Mouse (Mus musculus) lung, embryonic 16.5 days (tissue): ENCODE measurements around the gene Lypd6b. TPM values are rescaled to one million over a fixed set of nuclear protein-coding genes. Genes with fewer than 3 reads are reported as not detected.

Source experiments
- ATAC-seq: fragments of 200-750 bp; cut with Nextera tagmentation; 2 replicates; pipeline ENCODE4 v1.8.0; 2017; ENCODE audit warnings: low read depth, mild to moderate bottlenecking, moderate library complexity
- H3K27ac ChIP-seq: fragments of 300-500 bp; sonication (generic); 2 replicates; pipeline ENCODE4 v1.5.1; 2014; ENCODE audit warnings: mild to moderate bottlenecking, control low read depth, low read length
- H3K27me3 ChIP-seq: fragments of 300-500 bp; sonication (generic); 2 replicates; pipeline ENCODE4 v1.6.1; 2014; ENCODE audit warnings: low read depth, low read length, mixed read lengths; ENCODE audit not compliant: control insufficient read depth, insufficient read depth
- H3K36me3 ChIP-seq: fragments of 300-500 bp; sonication (generic); 2 replicates; pipeline ENCODE4 v1.6.1; 2014; ENCODE audit warnings: low read length; ENCODE audit not compliant: control insufficient read depth, insufficient read depth
- H3K4me1 ChIP-seq: fragments of 300-500 bp; sonication (generic); replicated peaks from 2 replicates; pipeline ENCODE4 v1.6.1; 2014; ENCODE audit warnings: low read length, mixed read lengths; ENCODE audit not compliant: control insufficient read depth, insufficient read depth
- H3K4me2 ChIP-seq: fragments of 300-500 bp; sonication (generic); 2 replicates; pipeline ENCODE4 v1.6.1; 2014; ENCODE audit warnings: low read depth, low read length, control low read depth
- H3K4me3 ChIP-seq: fragments of 300-500 bp; sonication (generic); 2 replicates; pipeline ENCODE4 v1.5.1; 2014; ENCODE audit warnings: mild to moderate bottlenecking, low read length, control low read depth
- H3K9ac ChIP-seq: fragments of 300-500 bp; sonication (generic); 2 replicates; pipeline ENCODE4 v1.6.1; 2014; ENCODE audit warnings: low read length, control low read depth
- H3K9me3 ChIP-seq: fragments of 300-500 bp; sonication (generic); 2 replicates; pipeline ENCODE4 v1.6.1; 2016; ENCODE audit warnings: low read length; ENCODE audit not compliant: control insufficient read depth
- WGBS: fragments of 180-500 bp; shearing (Covaris S2); extraction: QIAGEN DNeasy Blood & Tissue Kit; methylation state at CpG from one replicate; pipeline ENCODE4 v1.1.7; 2014; 5-methylcytosine and 5-hydroxymethylcytosine counted together
- polyA plus RNA-seq: library from polyadenylated mRNA; unstranded; fragments of >200 nt; fragmentation: Nextera tagmentation; extraction: Ambion mirVana; gene quantifications from 2 replicates; pipeline ENCODE4 v1.2.1, GENCODE M21; 2015

The Lypd6b gene
- polyA plus RNA-seq, 1 experiment from 2014 or later, result 2.2 TPM

GRCm38 (mm10) chr2:49746947-49747346 is 40.5 kb upstream of the Lypd6b start:
- H3K4me1 ChIP-seq, result peaks cover 2% of the 10 kb centered on the region; the same call in 1 of the 2 replicates

GRCm38 (mm10) chr2:49747670-49748069 is 39.8 kb upstream of the Lypd6b start:
- no peak for ATAC-seq
- Histone ChIP-seq H3K9me3 (no peaks in the 10 kb centered on the region), H3K27me3 (no peaks in the 10 kb centered on the region), H3K4me3 (no peak overlapping the region), H3K4me2 (no peak overlapping the region), H3K27ac (no peak overlapping the region), H3K4me1 (peaks cover 2% of the 10 kb centered on the region; the same call in 1 of the 2 replicates), H3K36me3 (no peaks in the 10 kb centered on the region), H3K9ac (no peak overlapping the region)
- 86% methylated on average over 2 of the region's 2 CpGs for WGBS

More at GRCm38 (mm10) chr2:49746947-49747346, 40.5 kb upstream of the Lypd6b start:
- no peak overlapping the region for H3K27ac ChIP-seq
- no peak overlapping the region for H3K4me3 ChIP-seq
- no peak overlapping the region for H3K4me2 ChIP-seq
- no peak overlapping the region for H3K9ac ChIP-seq
- no peak for ATAC-seq
- H3K36me3 ChIP-seq, result no peaks in the 10 kb centered on the region
- no peaks in the 10 kb centered on the region for H3K27me3 ChIP-seq
- no peaks in the 10 kb centered on the region for H3K9me3 ChIP-seq
- WGBS, result 54% methylated on average over 7 of the region's 7 CpGs

- Histone ChIP-seq H3K4me3 (no peak overlapping the region), H3K9ac (no peak overlapping the region), H3K9me3 (no peaks in the 10 kb centered on the region), H3K36me3 (no peaks in the 10 kb centered on the region), H3K27me3 (no peaks in the 10 kb centered on the region), H3K27ac (no peak overlapping the region), H3K4me2 (no peak overlapping the region), H3K4me1 (peaks cover 2% of the 10 kb centered on the region; the same call in 1 of the 2 replicates)
- WGBS, result 70% methylated on average over 14 of the region's 14 CpGs
- ATAC-seq, result no peak
Measured at GRCm38 (mm10) chr2:49748628-49749342, 38.7 kb upstream of the Lypd6b start.

- Histone ChIP-seq H3K9me3 (no peaks in the 10 kb centered on the region), H3K4me3 (no peak overlapping the region), H3K27ac (no peak overlapping the region), H3K4me1 (peaks cover 2% of the 10 kb centered on the region; the same call in 1 of the 2 replicates), H3K36me3 (no peaks in the 10 kb centered on the region), H3K9ac (no peak overlapping the region), H3K4me2 (no peak overlapping the region), H3K27me3 (no peaks in the 10 kb centered on the region)
- WGBS, result 60% methylated on average over 11 of the region's 11 CpGs
- no peak; the same call in 1 of the 2 replicates for ATAC-seq
Measured at GRCm38 (mm10) chr2:49749730-49750576, 37.5 kb upstream of the Lypd6b start.

- Histone ChIP-seq H3K27ac (no peak overlapping the region), H3K9me3 (no peaks in the 10 kb centered on the region), H3K36me3 (no peaks in the 10 kb centered on the region), H3K4me3 (no peak overlapping the region), H3K4me2 (no peak overlapping the region), H3K27me3 (no peaks in the 10 kb centered on the region; the same call in 1 of the 2 replicates), H3K4me1 (no peaks in the 10 kb centered on the region; the same call in 1 of the 2 replicates), H3K9ac (no peak overlapping the region)
- 78% methylated on average over 10 of the region's 10 CpGs for WGBS
- ATAC-seq, result no peak
Measured at GRCm38 (mm10) chr2:49751544-49752210, 35.8 kb upstream of the Lypd6b start.

- Histone ChIP-seq H3K27me3 (no peaks in the 10 kb centered on the region; the same call in 1 of the 2 replicates), H3K4me3 (no peak overlapping the region), H3K4me2 (no peak overlapping the region), H3K36me3 (no peaks in the 10 kb centered on the region), H3K27ac (no peak overlapping the region), H3K9ac (no peak overlapping the region), H3K9me3 (no peaks in the 10 kb centered on the region), H3K4me1 (no peaks in the 10 kb centered on the region; the same call in 1 of the 2 replicates)
- WGBS, result 75% methylated on average over 8 of the region's 8 CpGs
- ATAC-seq, result no peak
Measured at GRCm38 (mm10) chr2:49752211-49752607, 35.3 kb upstream of the Lypd6b start.

- Histone ChIP-seq H3K4me3 (no peak overlapping the region), H3K27ac (no peak overlapping the region), H3K9me3 (no peaks in the 10 kb centered on the region), H3K36me3 (no peaks in the 10 kb centered on the region), H3K4me2 (no peak overlapping the region), H3K27me3 (no peaks in the 10 kb centered on the region; the same call in 1 of the 2 replicates), H3K9ac (no peak overlapping the region), H3K4me1 (no peaks in the 10 kb centered on the region; the same call in 1 of the 2 replicates)
- 86% methylated on average over 3 of the region's 3 CpGs for WGBS
- no peak for ATAC-seq
Measured at GRCm38 (mm10) chr2:49753062-49753461, 34.4 kb upstream of the Lypd6b start.

- WGBS, result 48% methylated on average over 2 of the region's 2 CpGs
- Histone ChIP-seq H3K4me2 (no peak overlapping the region), H3K27ac (no peak overlapping the region), H3K36me3 (no peaks in the 10 kb centered on the region), H3K9me3 (no peaks in the 10 kb centered on the region), H3K4me1 (no peaks in the 10 kb centered on the region), H3K27me3 (no peaks in the 10 kb centered on the region; the same call in 1 of the 2 replicates), H3K4me3 (no peak overlapping the region), H3K9ac (no peak overlapping the region)
- ATAC-seq, result no peak
Measured at GRCm38 (mm10) chr2:49755054-49755453, 32.4 kb upstream of the Lypd6b start.
